Mouse (Mus musculus): ENCODE results near the gene Wbp2nl. TPM values are rescaled to one million over a fixed set of nuclear protein-coding genes. Genes with fewer than 3 reads are reported as not detected.

The Wbp2nl gene
- total RNA-seq, 2 experiments from 2014 or later, result not detected

GRCm38 (mm10) chr15:82308416-82308815 lies 9.7 kb downstream of the Wbp2nl start:
- no peak for DNase-seq (ENCODE audit: low spot score in 2 of 2)

- no peak for DNase-seq (ENCODE audit: low spot score in 2 of 2)
Observed at GRCm38 (mm10) chr15:82317839-82318238, 19.1 kb downstream of the Wbp2nl start.

GRCm38 (mm10) chr15:82319613-82320012 lies 20.9 kb downstream of the Wbp2nl start:
- no peak for DNase-seq (ENCODE audit: low spot score in 2 of 2)

- no peak for DNase-seq (ENCODE audit: low spot score in 2 of 2)
Observed at GRCm38 (mm10) chr15:82322195-82322594, 23.4 kb downstream of the Wbp2nl start.

- no peak for DNase-seq (ENCODE audit: low spot score in 2 of 2)
Observed at GRCm38 (mm10) chr15:82325382-82325781, 26.6 kb downstream of the Wbp2nl start.

GRCm38 (mm10) chr15:82335194-82335593 lies 36.4 kb downstream of the Wbp2nl start:
- no peak for DNase-seq (ENCODE audit: low spot score in 2 of 2)

- DNase-seq (ENCODE audit: low spot score in 2 of 2), result no peak
Observed at GRCm38 (mm10) chr15:82336629-82337028, 37.9 kb downstream of the Wbp2nl start.

- no peak for DNase-seq (ENCODE audit: low spot score in 2 of 2)
Observed at GRCm38 (mm10) chr15:82337875-82338274, 39.1 kb downstream of the Wbp2nl start.

GRCm38 (mm10) chr15:82338593-82339112 lies 39.9 kb downstream of the Wbp2nl start, which contains the start of the genes Naga, Pheta2 and Smdt1:
Gene Naga (minus strand): TSS chr15:82338925.
Gene Pheta2 (plus strand): TSS chr15:82338942.
Gene Smdt1 (plus strand): TSS chr15:82338959.
- peak; percentile 92 to 95 for DNase-seq (ENCODE audit: low spot score in 2 of 2)

- DNase-seq (ENCODE audit: low spot score in 2 of 2), result no peak
Observed at GRCm38 (mm10) chr15:82339150-82339549, 40.4 kb downstream of the Wbp2nl start.

GRCm38 (mm10) chr15:82339634-82340254 lies 41.0 kb downstream of the Wbp2nl start:
- DNase-seq (ENCODE audit: low spot score in 2 of 2), result no peak

GRCm38 (mm10) chr15:82340414-82341035 lies 41.8 kb downstream of the Wbp2nl start:
- no peak for DNase-seq (ENCODE audit: low spot score in 2 of 2)

GRCm38 (mm10) chr15:82341036-82341501 lies 42.3 kb downstream of the Wbp2nl start:
- no peak for DNase-seq (ENCODE audit: low spot score in 2 of 2)

- DNase-seq (ENCODE audit: low spot score in 2 of 2), result no peak
Observed at GRCm38 (mm10) chr15:82341675-82342542, 43.2 kb downstream of the Wbp2nl start.

- no peak for DNase-seq (ENCODE audit: low spot score in 2 of 2)
Observed at GRCm38 (mm10) chr15:82342543-82342935, 43.8 kb downstream of the Wbp2nl start.

- DNase-seq (ENCODE audit: low spot score in 2 of 2), result no peak
Observed at GRCm38 (mm10) chr15:82343368-82344287, 44.9 kb downstream of the Wbp2nl start.

- no peak for DNase-seq (ENCODE audit: low spot score in 2 of 2)
Observed at GRCm38 (mm10) chr15:82344971-82345370, 46.2 kb downstream of the Wbp2nl start.

- peak; percentile 98 for DNase-seq (ENCODE audit: low spot score in 2 of 2)
Observed at GRCm38 (mm10) chr15:82345820-82346470, 47.2 kb downstream of the Wbp2nl start.

GRCm38 (mm10) chr15:82346580-82347302 lies 48.0 kb downstream of the Wbp2nl start:
- DNase-seq (ENCODE audit: low spot score in 2 of 2), result peak in 1 of 2 experiments; percentile 21
